In the genomic region with DNA sequence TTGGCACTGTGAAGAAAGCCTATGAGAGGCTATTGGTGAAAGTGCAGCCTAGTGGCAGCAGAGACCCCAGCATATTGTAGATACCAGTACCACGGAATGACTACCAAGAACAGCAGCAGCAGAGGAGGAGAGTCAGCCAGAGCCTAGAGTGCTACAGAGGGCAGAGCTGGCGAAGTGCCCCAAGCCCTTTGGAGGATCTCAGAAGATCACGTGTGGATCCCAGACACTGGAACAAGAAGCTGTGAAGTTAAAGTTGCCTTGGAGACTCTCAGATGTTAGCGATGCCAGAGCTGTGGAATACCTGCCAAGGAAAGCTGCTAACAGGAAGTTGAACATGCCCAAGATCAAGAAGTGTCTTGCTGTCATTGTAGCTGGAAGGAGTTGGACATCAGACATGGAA, we compare ENCODE assay signal across 22 mouse cellular contexts. TPM values are rescaled to one million over a fixed set of nuclear protein-coding genes. Genes with fewer than 3 reads are reported as not detected.
A peak's percentile ranks its signal among the peaks of the same experiment; 100 is the strongest.
DNase-seq lines count a peak whose midpoint lies in the region; ATAC-seq and TF ChIP-seq lines count a peak whose summit lies in the region.
"Had no signal": no experiment of that assay in that cellular context is flagged by ENCODE, and none has a peak within 500 bp of the region (broad histone marks: within the 10 kb centered on the region; RNA-seq: fewer than 3 reads in every experiment).

No protein-coding gene starts in this region.

- no peak overlapping the region for H3K4me2 ChIP-seq in kidney, embryonic 14.5 days (replicated peaks; ENCODE audit: low read depth, low read length)
- H3K4me2 ChIP-seq: limb, embryonic 12.5 days; liver, embryonic 15.5 days; midbrain, embryonic 13.5 days; neural tube, embryonic 15.5 days had no signal

- TF ChIP-seq CTCF in lung, adult 2 months (IDR thresholded peaks at IDR 0.05; ENCODE audit: insufficient read depth, low read length) = no peak

- no peak for TF ChIP-seq POLR2A in lung, adult 2 months (IDR thresholded peaks at IDR 0.05; ENCODE audit: borderline replicate concordance, extremely low read depth, low read depth, low read length)

- H3K9me3 ChIP-seq in kidney, embryonic 14.5 days (ENCODE audit: control insufficient read depth, low read length) = no peaks in the 10 kb centered on the region
- H3K9me3 ChIP-seq: embryonic facial prominence, embryonic 10.5 days; G1E; hindbrain, embryonic 10.5 days; limb, embryonic 12.5 days; liver, embryonic 15.5 days; midbrain, embryonic 13.5 days; neural tube, embryonic 15.5 days had no signal

- H3K4me3 ChIP-seq in kidney, embryonic 14.5 days (ENCODE audit: low read length) = no peak overlapping the region
- H3K4me3 ChIP-seq in lung, adult 2 months (replicated peaks; ENCODE audit: extremely low read depth, low read depth, low read length) = no peak overlapping the region
- H3K4me3 ChIP-seq: embryonic facial prominence, embryonic 10.5 days; hindbrain, embryonic 10.5 days; layer of hippocampus, adult 2 months; limb, embryonic 12.5 days; liver, embryonic 15.5 days; midbrain, embryonic 13.5 days; neural tube, embryonic 15.5 days had no signal

- no peak overlapping the region for H3K27ac ChIP-seq in kidney, embryonic 14.5 days (ENCODE audit: low read depth, low read length)
- H3K27ac ChIP-seq: embryonic facial prominence, embryonic 10.5 days; hindbrain, embryonic 10.5 days; layer of hippocampus, adult 2 months; limb, embryonic 12.5 days; liver, embryonic 15.5 days; midbrain, embryonic 13.5 days; neural tube, embryonic 15.5 days had no signal

- no peak for ATAC-seq in kidney, embryonic 14.5 days (ENCODE audit: low FRiP score, low TSS enrichment)
- ATAC-seq: CD4-positive, CD25-positive, alpha-beta regulatory T cell, adult 4 months; forebrain, embryonic 14.5 days; inflammation-experienced regulatory T-cells, adult 6 months; midbrain, embryonic 13.5 days had no signal

- no peaks in the 10 kb centered on the region for H3K27me3 ChIP-seq in kidney, embryonic 14.5 days (ENCODE audit: control insufficient read depth, insufficient read depth, low read length)
- H3K27me3 ChIP-seq: limb, embryonic 12.5 days; liver, embryonic 15.5 days; midbrain, embryonic 13.5 days; neural tube, embryonic 15.5 days had no signal

- no peaks in the 10 kb centered on the region for H3K36me3 ChIP-seq in kidney, embryonic 14.5 days (ENCODE audit: control insufficient read depth, insufficient read depth, low read length)
- H3K36me3 ChIP-seq: embryonic facial prominence, embryonic 10.5 days; G1E; hindbrain, embryonic 10.5 days; limb, embryonic 12.5 days; liver, embryonic 15.5 days had no signal

- DNase-seq in kidney, adult 18-20 months = peak; percentile 67
- peak; percentile 21 to 54 for DNase-seq in lung, postnatal 4 days
- no peak for DNase-seq in lung, adult 2 months
- peak; percentile 51 for DNase-seq in kidney, postnatal 10 days
- peak; percentile 27 for DNase-seq in right cerebral cortex, postnatal 14 days
- DNase-seq in spleen, adult 12 weeks (ENCODE audit: low spot score) = no peak
- DNase-seq: cerebellum, adult 11 months; heart, adult 11 months; thymus, postnatal 25 days had no signal

- H3K9ac ChIP-seq in kidney, embryonic 14.5 days (ENCODE audit: low read depth, low read length) = no peak overlapping the region
- H3K9ac ChIP-seq: limb, embryonic 12.5 days; liver, embryonic 15.5 days; midbrain, embryonic 13.5 days; neural tube, embryonic 15.5 days had no signal

- WGBS in kidney, embryonic 14.5 days = 89% methylated on average over 4 of the region's 4 CpGs
- 68% methylated on average over 4 of the region's 4 CpGs for WGBS in lung, adult 2 months

- no peaks in the 10 kb centered on the region for H3K4me1 ChIP-seq in kidney, embryonic 14.5 days (ENCODE audit: control insufficient read depth, insufficient read depth, low read length)
- H3K4me1 ChIP-seq in lung, adult 2 months (ENCODE audit: control insufficient read depth, insufficient read depth, low read length) = no peaks in the 10 kb centered on the region
- H3K4me1 ChIP-seq: hindbrain, embryonic 10.5 days; limb, embryonic 12.5 days; liver, embryonic 15.5 days; midbrain, embryonic 13.5 days had no signal

RNA-seq across cellular contexts. Expression of a gene that starts 18.6 kb away (rescaled TPM):
- polyA plus RNA-seq in kidney, embryonic 14.5 days (2014; fragmentation: Nextera tagmentation; extraction: Ambion mirVana) = 0.42 TPM in 1 of 2 replicates, not detected in the other
- polyA plus RNA-seq in lung, adult 2 months (2012; rRNA removed) = not detected in 2 replicates
- polyA plus RNA-seq: CD4-positive, CD25-positive, alpha-beta regulatory T cell, adult 4 months; G1E; heart, embryonic 14.5 days; liver, embryonic 15.5 days had no signal

RNA-seq across cellular contexts. Expression of a gene that starts 18.9 kb away (rescaled TPM):
- polyA plus RNA-seq in kidney, embryonic 14.5 days (2014; fragmentation: Nextera tagmentation; extraction: Ambion mirVana) = 1.5 and 1.7 TPM in 2 replicates
- 0.20 TPM in 1 of 2 replicates, not detected in the other for polyA plus RNA-seq in lung, adult 2 months (2012; rRNA removed)
- polyA plus RNA-seq: CD4-positive, CD25-positive, alpha-beta regulatory T cell, adult 4 months; G1E had no signal

Comparison
In these comparisons a context has a peak if more than half of its experiments do, and no peak if none do; other contexts are left out.
1. DNase-seq: peak in kidney, adult 18-20 months (single experiment), lung, postnatal 4 days (2 of 2), kidney, postnatal 10 days (single experiment) and right cerebral cortex, postnatal 14 days (single experiment); none in lung, adult 2 months (single experiment) and spleen, adult 12 weeks (single experiment).